Mouse (Mus musculus) megakaryocyte progenitor cell, adult 5-6 weeks (primary cell): ENCODE data around the gene Pnpt1. TPM values are rescaled to one million over a fixed set of nuclear protein-coding genes. Genes with fewer than 3 reads are reported as not detected.

ENCODE experiments used
- ATAC-seq: replicated peaks from 2 replicates; pipeline ENCODE4 v1.8.0; 2016; ENCODE audit warnings: mild to moderate bottlenecking, moderate TSS enrichment, inconsistent platforms; ENCODE audit not compliant: poor library complexity
- total RNA-seq, 2 experiments: library from RNA; stranded (forward) in 1 of 2; stranded (reverse) in 1 of 2; fragments of 157-497, 149-512 nt in 1 of 2; fragments of 200-1000 nt in 1 of 2; gene quantifications; 2 replicates each; pipeline versions ENCODE4 v1.2.3 to v1.2.4; 2015 to 2017

The Pnpt1 gene
- total RNA-seq (2015): 69.5 and 69.8 TPM in 2 replicates
- 51.1 and 66.2 TPM in 2 replicates for total RNA-seq (2017)

DNA sequence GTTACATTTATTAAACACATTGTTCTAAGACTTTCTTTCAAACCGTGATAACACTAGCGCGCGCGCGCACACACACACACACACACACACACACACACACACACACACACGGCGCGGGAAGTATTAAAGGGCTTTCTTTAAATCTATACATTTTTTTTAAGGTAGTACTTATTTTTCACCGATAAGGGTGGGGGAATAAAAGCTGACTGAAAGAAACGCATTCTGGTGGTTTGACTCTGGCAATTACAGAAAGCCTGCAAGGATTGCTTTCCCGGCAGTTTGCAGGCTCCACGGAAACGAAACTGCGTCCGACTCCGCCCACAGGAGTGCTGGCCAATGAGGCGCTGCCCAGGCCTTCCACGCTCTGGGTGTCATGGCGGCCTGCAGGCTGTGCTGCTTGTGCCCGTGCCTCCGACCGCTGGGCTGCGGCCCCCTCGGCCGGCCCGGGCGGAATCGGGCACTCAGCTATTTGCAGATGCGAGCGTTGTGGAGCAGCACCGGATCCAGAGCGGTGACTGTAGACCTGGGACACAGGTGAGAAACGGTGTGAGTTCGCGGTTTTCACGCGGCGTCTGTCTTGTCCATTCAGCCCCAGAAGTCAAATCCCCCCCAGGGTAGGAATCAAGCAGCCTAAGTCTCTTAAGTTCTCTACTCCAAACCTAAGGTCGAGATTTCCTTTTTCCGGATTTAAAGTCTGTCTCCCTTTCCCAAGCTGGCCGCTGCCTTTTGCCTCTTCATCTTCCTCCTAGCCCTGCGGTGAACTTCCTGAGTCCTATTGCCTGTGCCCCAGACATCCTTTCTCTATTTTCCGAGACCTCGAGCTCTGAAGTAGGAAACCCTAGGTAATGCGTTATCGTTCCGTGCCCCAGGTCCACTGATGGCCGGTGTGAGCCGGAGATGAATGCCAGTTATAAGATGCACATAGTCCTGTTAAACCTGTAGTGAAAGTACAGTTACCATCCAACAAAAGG, at the start of gene Pnpt1:
Gene Pnpt1, plus strand, starts transcription at position 360 of the 971 bp plus-strand sequence.
- peak; percentile 100 for ATAC-seq

DNA sequence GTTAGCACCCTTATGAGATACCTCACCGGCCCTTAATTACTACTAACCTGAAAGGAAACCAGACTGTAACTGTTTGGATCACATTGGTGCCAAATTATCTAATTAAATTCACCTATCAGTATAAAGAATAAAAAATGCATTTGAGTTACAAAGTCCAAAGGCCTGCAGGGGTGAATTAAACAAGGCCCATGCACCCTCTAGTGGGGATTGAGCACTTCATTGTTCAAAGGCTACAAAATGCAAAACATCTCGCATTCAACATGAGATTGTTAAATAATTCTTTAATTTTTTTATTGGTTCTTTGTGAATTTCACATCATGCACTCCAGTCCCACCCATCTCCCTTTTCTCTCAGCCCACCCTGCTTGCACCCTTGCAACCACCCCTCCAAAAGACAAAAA, 38.1 kb upstream of the Pnpt1 start:
- no peak for ATAC-seq

DNA sequence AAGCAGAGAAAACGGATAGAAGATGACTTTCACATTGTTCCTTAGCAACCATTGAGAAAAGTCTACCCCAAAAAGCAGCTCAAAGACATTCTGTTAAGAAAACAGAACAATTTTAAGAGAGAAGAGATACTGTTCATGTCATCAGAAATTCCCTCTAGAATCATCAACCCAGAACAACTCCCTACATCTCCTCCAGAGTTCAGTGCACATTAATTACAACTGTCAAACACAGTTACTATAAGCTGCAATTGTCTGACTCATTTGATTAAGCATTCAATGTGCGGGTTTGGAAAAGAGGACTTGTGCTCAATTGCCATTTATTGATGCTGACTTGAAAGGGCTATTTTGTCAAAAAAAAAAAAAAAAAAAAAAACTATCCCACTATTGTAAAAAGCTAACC, 31.6 kb upstream of the Pnpt1 start:
- no peak for ATAC-seq

DNA sequence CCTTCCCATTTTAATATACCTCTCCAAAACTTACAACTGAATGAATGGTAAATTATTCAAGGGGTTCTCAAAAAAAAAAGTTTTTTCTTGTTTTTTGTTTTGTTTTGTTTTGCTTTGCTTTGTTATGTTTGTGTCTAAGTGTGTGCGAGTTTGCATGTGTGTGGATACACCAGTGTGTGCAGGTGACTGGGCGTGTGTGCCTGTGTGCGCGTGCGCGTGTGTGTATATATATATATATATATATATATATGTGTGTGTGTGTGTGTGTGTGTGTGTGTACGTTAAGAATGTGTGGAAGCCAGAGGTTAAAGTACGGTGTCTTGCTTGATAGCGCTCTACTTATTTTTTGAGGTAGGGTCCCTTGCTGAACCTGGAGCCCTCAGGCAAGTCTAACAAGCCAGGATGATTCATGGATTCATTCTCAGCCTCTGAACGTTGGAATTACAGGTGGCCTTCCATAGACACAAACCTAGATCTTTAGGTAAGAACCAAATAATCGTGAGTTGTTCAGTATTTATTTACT, 621 bp upstream of the Pnpt1 start:
- peak; percentile 27 for ATAC-seq

DNA sequence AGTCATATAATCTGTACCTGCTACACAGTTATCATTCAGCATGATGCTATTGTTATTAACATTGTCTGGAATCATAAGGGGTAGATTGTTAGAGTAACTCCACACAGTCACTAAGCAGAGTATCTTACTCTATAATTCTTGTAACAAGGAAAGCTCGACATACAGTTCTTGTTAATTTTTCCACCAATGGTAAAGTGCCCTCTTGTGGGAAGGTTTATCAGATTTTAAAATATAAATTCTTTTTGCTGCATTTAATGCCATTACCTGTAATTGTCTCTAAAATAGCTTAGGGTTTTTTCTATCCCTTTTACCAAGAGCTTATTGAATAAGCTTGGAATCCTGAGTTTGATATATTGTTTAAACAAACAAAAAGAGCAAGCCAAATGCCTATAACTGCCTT, 10.1 kb downstream of the Pnpt1 start:
- ATAC-seq: no peak

DNA sequence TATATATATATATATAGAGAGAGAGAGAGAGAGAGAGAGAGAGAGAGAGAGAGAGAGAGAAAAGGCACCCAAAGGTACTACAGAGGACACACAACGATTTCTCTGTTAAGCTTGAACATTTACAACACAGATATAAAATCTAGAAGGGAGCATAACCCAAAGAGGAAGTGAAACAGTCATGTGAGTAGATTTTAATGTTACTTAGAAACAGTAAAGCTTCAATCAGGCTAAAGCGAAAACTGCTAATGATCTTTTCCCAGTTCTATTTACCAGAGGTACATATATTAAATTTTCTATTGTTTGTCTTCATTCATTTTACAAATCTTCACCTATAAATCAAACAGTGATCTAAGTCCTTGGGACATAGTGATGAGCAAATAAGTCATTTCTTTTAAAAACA, 18.4 kb downstream of the Pnpt1 start:
- ATAC-seq: peak; percentile 63

DNA sequence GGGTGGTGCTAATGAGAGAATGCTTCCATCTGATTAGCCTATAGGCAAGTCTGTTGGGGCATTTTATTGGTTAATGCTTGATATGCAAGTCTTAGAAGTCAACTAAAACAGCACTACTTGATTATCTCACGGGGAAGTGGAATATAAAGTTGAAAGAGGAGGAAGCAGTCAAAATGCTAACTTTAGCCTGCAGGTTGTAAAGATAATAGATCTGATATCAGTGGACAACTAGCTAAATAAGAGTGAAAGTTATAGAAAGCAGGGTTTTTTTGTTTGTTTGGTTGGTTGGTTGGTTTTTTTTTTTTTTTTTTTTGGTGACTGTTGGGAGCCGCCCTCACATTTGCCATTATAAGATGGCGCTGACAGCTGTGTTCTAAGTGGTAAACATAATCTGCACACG, 33.0 kb downstream of the Pnpt1 start:
- ATAC-seq: no peak

DNA sequence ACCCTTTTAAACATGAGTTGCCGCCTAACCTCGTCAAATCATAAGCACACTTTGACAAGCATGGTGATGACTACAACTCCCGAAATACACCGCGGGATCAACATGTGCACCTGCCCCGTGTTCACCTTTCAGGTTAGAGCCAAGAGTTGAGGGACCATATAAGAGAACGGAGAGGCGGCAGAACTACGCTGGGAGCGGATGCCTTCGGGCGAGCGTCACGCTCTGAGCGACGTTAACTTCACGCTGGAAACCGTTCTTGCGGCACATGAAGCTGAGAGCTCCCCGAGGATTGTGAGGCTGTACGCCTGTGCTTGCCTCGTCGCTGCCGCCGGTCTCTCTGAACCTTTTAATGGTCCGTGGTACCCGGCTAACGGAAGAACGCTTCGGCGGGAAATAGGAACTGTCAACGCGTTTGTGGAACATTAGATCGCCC, 41.4 kb downstream of the Pnpt1 start:
- ATAC-seq: peak; percentile 24

DNA sequence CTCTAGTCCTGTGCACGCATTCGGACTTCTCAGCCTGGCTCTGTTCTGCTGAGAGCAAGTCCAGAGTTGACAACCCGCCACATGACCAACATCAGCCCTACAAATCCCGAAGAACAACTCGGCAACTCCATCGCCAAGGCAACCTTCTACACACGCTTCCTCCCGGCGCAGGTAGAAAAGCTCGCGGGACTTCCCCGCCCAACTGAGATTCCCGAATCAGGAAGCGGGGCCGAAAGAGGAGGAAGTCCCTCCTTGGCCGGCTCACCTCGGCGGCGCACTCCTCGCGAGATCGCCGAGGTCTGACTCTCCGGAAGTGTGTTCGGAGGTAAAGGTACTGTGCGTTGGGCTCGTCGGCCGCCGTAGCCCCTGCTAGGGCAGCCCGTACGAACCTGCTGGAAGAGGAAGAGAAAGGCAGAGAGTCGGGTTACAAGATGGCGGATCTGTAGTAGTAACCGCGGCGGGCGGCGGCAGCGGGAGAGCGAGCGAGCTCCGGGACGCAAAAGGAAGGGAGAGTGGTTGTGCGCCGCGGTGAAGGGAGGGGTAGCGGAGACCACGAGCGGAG, 42.1 kb downstream of the Pnpt1 start, which contains the start of gene Ppp4r3b:
Gene Ppp4r3b, plus strand, starts transcription at position 328 of the 562 bp plus-strand sequence.
- peak; percentile 86 for ATAC-seq

DNA sequence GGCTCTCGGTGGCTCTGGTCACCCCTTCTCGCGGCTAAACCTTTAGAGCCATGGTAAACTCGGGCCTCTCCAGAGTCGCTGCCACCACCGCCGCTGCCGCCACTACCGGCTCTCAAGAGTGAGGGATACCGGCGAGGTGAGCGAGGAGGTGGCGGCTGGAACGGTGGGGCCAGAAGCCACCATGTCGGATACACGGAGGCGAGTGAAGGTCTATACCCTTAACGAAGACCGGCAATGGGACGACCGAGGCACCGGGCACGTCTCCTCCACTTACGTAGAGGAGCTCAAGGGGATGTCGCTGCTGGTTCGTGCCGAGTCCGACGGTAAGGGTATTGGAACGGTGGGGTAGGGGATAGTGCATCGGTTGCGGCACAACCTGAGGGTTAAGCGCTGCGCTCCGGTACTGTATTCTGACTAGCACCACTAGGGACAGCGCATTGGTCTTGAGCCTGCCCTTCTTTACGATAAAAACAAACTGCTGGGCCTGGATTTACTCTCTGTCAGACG, 42.6 kb downstream of the Pnpt1 start:
- ATAC-seq: peak; percentile 65

DNA sequence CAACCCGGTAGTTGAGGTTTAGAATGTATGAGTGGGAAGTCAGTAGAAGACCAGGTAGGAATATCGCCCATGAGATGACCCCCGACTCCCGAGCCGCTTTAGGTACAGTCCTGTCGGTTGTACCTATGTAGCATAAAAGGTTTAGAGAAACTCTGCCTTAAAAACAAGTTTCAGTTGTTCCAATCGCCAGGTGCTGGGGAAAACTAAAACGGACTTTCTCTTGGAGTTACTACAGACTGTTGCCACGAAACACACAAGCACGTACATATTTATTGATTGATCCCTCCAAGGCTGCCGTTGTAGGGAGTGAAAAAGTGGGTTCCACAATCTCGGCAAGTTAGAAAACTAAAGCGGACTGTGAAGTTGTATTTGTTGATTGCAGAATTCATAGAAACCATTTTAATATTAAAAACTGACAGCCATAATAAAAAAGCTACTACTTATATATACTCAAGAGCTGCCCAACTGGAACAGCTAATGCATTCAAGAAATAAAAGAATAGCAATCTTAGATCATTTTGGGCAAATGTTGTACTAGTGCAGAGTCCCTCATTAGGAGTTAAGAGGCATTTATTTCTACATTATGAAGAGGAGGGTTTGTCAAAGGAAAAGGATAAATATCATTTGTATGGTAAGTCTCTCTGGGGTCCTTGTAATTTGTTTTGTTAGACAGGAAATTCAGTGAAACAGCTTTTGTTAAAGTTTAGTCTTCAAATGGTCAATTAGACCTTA, 43.3 kb downstream of the Pnpt1 start:
- ATAC-seq: no peak

DNA sequence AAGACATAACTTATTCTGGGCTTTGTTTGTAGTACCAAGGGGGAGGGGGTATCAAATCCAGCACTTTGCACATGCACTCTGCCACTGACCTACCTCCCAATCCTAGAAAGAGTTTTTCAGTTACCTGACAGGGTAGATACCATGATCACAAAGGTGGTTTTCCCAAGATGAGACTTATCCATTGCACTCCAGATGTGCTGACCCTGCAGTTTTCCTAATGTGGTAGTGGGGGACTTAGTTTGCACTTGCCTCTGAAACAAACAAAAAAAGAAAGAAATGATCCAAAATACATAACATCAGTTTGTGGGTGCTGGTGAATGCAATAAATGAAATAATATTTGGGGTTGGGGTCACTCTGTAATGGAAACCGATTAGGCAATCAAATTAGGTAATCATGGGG, 48.8 kb downstream of the Pnpt1 start:
- ATAC-seq: no peak

DNA sequence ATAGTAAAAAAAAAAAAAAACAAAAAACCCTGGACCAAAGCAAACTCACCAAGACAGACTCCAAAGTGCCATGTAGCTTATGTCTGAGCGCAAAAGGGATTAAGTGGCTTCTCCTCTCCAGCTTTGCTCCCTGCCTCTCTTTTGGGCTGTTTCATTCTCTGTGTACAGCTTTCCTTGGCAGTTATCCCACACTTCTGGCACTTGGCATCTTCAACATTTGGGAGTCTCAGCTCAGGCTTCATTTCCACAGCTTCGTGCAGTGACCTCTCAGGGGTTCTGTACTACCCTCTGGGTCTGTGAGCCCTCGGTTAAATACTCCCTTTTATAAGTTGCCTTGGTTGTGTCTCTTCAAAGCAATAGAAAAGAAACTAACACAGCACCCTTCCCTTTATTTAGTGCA, 50.1 kb downstream of the Pnpt1 start:
- ATAC-seq: no peak

DNA sequence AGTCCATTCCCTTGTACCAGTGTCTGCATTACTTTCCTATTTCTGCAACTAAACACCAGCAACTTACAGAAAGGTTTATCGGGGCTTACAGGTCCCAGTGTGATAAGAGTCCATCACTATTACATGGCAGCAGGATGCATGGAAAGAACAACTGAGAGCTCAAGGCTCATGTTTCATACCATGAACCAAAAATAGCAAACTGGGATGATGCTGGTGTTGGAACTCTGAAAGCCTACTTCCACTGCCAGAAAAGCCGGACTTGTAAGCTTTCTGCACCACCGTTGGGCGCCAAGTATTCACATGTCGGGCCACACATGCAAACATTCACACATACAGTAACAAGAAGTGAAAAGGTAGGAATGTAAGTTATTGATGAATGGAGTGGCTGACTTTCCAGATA, 51.2 kb downstream of the Pnpt1 start:
- no peak for ATAC-seq

DNA sequence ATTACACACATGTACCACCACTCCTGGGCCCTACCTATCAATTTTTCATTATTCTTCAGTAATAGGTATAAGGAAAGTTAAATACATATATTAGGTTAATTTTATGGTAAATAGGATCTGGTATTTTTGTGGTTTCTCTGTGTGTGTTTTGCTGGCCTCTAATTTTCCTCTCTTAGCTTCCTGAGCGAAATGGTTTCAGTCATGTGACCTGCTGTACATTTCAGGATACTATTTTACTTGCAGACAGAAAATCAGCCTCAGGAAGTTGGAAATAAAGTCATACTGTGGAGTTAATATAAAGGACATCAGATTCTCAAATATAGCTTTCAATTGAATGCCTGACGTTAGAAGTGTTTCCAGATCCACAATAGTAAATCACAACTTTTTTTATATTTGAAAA, 58.4 kb downstream of the Pnpt1 start:
- ATAC-seq: no peak

DNA sequence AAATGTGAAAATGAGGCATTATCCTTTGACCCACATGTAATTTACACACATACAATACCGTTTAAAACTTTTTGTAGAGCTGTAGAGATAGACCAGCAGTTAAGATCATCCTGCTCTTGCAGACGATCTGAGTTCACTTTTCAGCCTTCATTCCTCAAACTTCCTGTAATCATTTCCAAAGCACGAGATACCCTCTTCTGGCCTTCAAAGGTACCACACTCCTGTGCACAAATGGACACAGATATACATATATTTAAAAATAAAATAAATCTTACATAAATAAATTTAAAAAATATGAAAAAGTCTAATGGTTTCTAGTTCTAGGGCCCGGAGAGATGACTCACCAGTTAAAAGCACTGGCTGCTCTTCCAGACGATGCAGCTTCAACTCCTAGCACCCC, 73.1 kb downstream of the Pnpt1 start:
- ATAC-seq: 0 out of 2 replicates have a peak, but pooled peaks have one; percentile 61

DNA sequence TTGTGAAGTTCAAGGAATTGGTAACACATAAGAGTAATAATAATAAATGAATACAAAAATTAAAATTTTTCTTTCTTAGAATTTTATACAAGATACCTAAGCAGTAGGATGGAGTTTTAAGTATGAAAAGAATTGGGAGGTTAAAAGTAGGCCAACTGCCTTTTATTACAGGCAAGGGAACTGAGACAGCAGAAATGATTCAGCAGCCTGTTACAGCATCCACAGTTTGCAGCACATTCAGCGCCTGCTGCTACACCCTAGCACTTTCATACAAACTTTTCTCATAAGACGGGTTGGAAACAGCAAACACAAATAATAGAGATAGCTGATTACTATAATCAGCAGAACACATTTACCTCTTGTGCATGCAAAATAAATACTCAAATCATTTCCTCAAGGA, 79.2 kb downstream of the Pnpt1 start:
- ATAC-seq: no peak
